In genomic region chr9:110676492-110676911, GRCm38 (mm10) we compare ENCODE assay signal across 13 mouse cellular contexts. TPM values are rescaled to one million over a fixed set of nuclear protein-coding genes. Genes with fewer than 3 reads are reported as not detected.
A peak's percentile ranks its signal among the peaks of the same experiment; 100 is the strongest.
DNase-seq lines count a peak whose midpoint lies in the region; ATAC-seq and TF ChIP-seq lines count a peak whose summit lies in the region.
"Had no signal": no experiment of that assay in that cellular context is flagged by ENCODE, and none has a peak within 500 bp of the region (broad histone marks: within the 10 kb centered on the region; RNA-seq: fewer than 3 reads in every experiment).

No protein-coding gene starts in this region.

- DNase-seq in CD4-positive, CD25-positive, alpha-beta regulatory T cell, adult 2 months (ENCODE audit: low read depth, low spot score): peak; percentile 23
- DNase-seq in thymus, postnatal 0 days (ENCODE audit: low spot score): peak; percentile 9
- DNase-seq in thymus, postnatal 14 days: no peak
- DNase-seq in liver, postnatal 0 days: peak; percentile 59
- DNase-seq in urinary bladder, postnatal 4 days (ENCODE audit: low spot score in 2 of 2): no peak
- DNase-seq in urinary bladder, adult 2 months (ENCODE audit: low spot score): no peak
- DNase-seq: cerebellum, adult 11-12 months; gastrocnemius, postnatal 25 days; kidney, adult 8-10 months; spleen, adult 18-20 months had no signal

- no peak overlapping the region for H3K4me3 ChIP-seq in liver, postnatal 0 days (ENCODE audit: low read depth, low read length)
- H3K4me3 ChIP-seq: neural tube, embryonic 13.5 days had no signal

- no peak for TF ChIP-seq EP300 in liver, postnatal 0 days (IDR thresholded peaks at IDR 0.05; ENCODE audit: low read depth)

- H3K4me2 ChIP-seq in liver, postnatal 0 days (ENCODE audit: low read depth, low read length): peak overlapping the region; percentile 26; the same call in 1 of the 2 replicates
- H3K4me2 ChIP-seq: neural tube, embryonic 13.5 days had no signal

- H3K4me1 ChIP-seq in liver, postnatal 0 days (ENCODE audit: insufficient read depth): peaks cover 51% of the 10 kb centered on the region

- H3K27me3 ChIP-seq in liver, postnatal 0 days (ENCODE audit: insufficient read depth, low read length): no peaks in the 10 kb centered on the region
- H3K27me3 ChIP-seq: neural tube, embryonic 13.5 days had no signal

- no peaks in the 10 kb centered on the region for H3K9me3 ChIP-seq in liver, postnatal 0 days (ENCODE audit: low read length)
- H3K9me3 ChIP-seq: neural tube, embryonic 13.5 days had no signal

- no peak overlapping the region for H3K9ac ChIP-seq in liver, postnatal 0 days (replicated peaks)
- H3K9ac ChIP-seq: neural tube, embryonic 13.5 days had no signal

- no peak for ATAC-seq in CD4-positive, CD25-positive, alpha-beta regulatory T cell, adult 4 months
- peak; percentile 70 for ATAC-seq in liver, postnatal 0 days
- ATAC-seq in cerebellum, adult (ENCODE audit: insufficient number of reproducible peaks, low FRiP score, low TSS enrichment): no peak

- TF ChIP-seq CTCF in liver, postnatal 0 days (IDR thresholded peaks at IDR 0.05; ENCODE audit: low read depth): no peak

- WGBS in liver, postnatal 0 days (ENCODE audit: insufficient replicate concordance): 30% methylated on average over 8 of the region's 8 CpGs

- H3K36me3 ChIP-seq in liver, postnatal 0 days (replicated peaks; ENCODE audit: insufficient read depth, low read length): no peaks in the 10 kb centered on the region
- H3K36me3 ChIP-seq: neural tube, embryonic 13.5 days had no signal

- H3K27ac ChIP-seq in liver, postnatal 0 days (ENCODE audit: low read depth): peak overlapping the region; percentile 64; the same call in 1 of the 2 replicates
- H3K27ac ChIP-seq: neural tube, embryonic 13.5 days had no signal

RNA-seq across cellular contexts. Expression of gene Ccdc12, which starts 20.2 kb away (rescaled TPM):
- 100 to 1,000 TPM; 225 to 243 TPM for polyA plus RNA-seq in CD4-positive, CD25-positive, alpha-beta regulatory T cell, adult 4 months (2017; shearing (Covaris generic))
- 210 and 226 TPM in 2 replicates for polyA plus RNA-seq in thymus, postnatal 0 days (2015; fragmentation: Nextera tagmentation; extraction: Ambion mirVana)
- 69.3 and 71.1 TPM in 2 replicates for polyA plus RNA-seq in liver, postnatal 0 days (2015; fragmentation: Nextera tagmentation; extraction: Ambion mirVana)
- 119 and 152 TPM in 2 replicates for polyA plus RNA-seq in urinary bladder, adult 2 months (2012; rRNA removed)

RNA-seq across cellular contexts. Expression of gene Nbeal2, which starts 22.5 kb away (rescaled TPM):
- 10 to 100 TPM; 20.1 to 20.5 TPM for polyA plus RNA-seq in CD4-positive, CD25-positive, alpha-beta regulatory T cell, adult 4 months (2017; shearing (Covaris generic))
- polyA plus RNA-seq in thymus, postnatal 0 days (2015; fragmentation: Nextera tagmentation; extraction: Ambion mirVana): 15.7 and 19.1 TPM in 2 replicates
- polyA plus RNA-seq in liver, postnatal 0 days (2015; fragmentation: Nextera tagmentation; extraction: Ambion mirVana): 1.5 and 2.0 TPM in 2 replicates
- 42.8 and 59.9 TPM in 2 replicates for polyA plus RNA-seq in urinary bladder, adult 2 months (2012; rRNA removed)

RNA-seq across cellular contexts. Expression of gene Nradd, which starts 52.2 kb away (rescaled TPM):
- polyA plus RNA-seq in CD4-positive, CD25-positive, alpha-beta regulatory T cell, adult 4 months (2017; shearing (Covaris generic)): 1 to 10 TPM; 5.5 to 8.2 TPM
- polyA plus RNA-seq in thymus, postnatal 0 days (2015; fragmentation: Nextera tagmentation; extraction: Ambion mirVana): 4.3 and 5.3 TPM in 2 replicates
- polyA plus RNA-seq in liver, postnatal 0 days (2015; fragmentation: Nextera tagmentation; extraction: Ambion mirVana): 1.3 and 1.4 TPM in 2 replicates
- polyA plus RNA-seq in urinary bladder, adult 2 months (2012; rRNA removed): 26.8 and 36.6 TPM in 2 replicates

Comparison
In these comparisons a context has a peak if more than half of its experiments do, and no peak if none do; other contexts are left out.
1. DNase-seq: peak in CD4-positive, CD25-positive, alpha-beta regulatory T cell, adult 2 months (single experiment), thymus, postnatal 0 days (single experiment) and liver, postnatal 0 days (single experiment); none in thymus, postnatal 14 days (single experiment), urinary bladder, postnatal 4 days (0 of 2) and urinary bladder, adult 2 months (single experiment).